Mouse (Mus musculus): ENCODE data around the gene Adtrp. TPM values are rescaled to one million over a fixed set of nuclear protein-coding genes. Genes with fewer than 3 reads are reported as not detected.

Adtrp gene
- polyA plus RNA-seq, 1 experiment from 2014 or later: 0.89 TPM

- H3K4me3 ChIP-seq (ENCODE audit: low read depth, low read length): no peak overlapping the region
- 82% methylated on average over 4 of the region's 4 CpGs for WGBS
- no peak overlapping the region for H3K27ac ChIP-seq (ENCODE audit: low read depth, low read length)
- no peaks in the 10 kb centered on the region for H3K27me3 ChIP-seq (replicated peaks; ENCODE audit: control insufficient read depth, insufficient read depth, low read length)
- H3K4me1 ChIP-seq (replicated peaks; ENCODE audit: control insufficient read depth, insufficient read depth, low read length): no peaks in the 10 kb centered on the region
- H3K9ac ChIP-seq (ENCODE audit: low read depth, low read length): no peak overlapping the region
- no peak overlapping the region for H3K4me2 ChIP-seq
- H3K36me3 ChIP-seq (ENCODE audit: control insufficient read depth, insufficient read depth, low read length): no peaks in the 10 kb centered on the region
- no peak for ATAC-seq (replicated peaks; ENCODE audit: low FRiP score)
- H3K9me3 ChIP-seq (ENCODE audit: control insufficient read depth, low read length): no peaks in the 10 kb centered on the region
- DNase-seq (ENCODE audit: low spot score): no peak
Measured at GRCm38 (mm10) chr13:41718051-41718450, 129.4 kb downstream of the Adtrp start.

Other genes with a start within 250 kb of the Adtrp start
- gene Tmem170b, start 241.8 kb downstream of the Adtrp start, polyA plus RNA-seq (2014; fragmentation: Nextera tagmentation; extraction: Ambion mirVana): 11.4 and 12.1 TPM in 2 replicates
- gene Hivep1, start 204.3 kb upstream of the Adtrp start, polyA plus RNA-seq (2014; fragmentation: Nextera tagmentation; extraction: Ambion mirVana): 4.7 and 6.7 TPM in 2 replicates